Mouse (Mus musculus): ENCODE data around the gene Acin1. TPM values are rescaled to one million over a fixed set of nuclear protein-coding genes. Genes with fewer than 3 reads are reported as not detected.
A peak's percentile ranks its signal among the peaks of the same experiment; 100 is the strongest.

The Acin1 gene
- polyA plus RNA-seq, 1 experiment from 2014 or later: 111 TPM

GRCm38 (mm10) chr14:54695042-54695441 is 8.3 kb upstream of the Acin1 start:
- no peaks in the 10 kb centered on the region for H3K9me3 ChIP-seq
- H3K27ac ChIP-seq: no peak overlapping the region
- no peak overlapping the region for H3K4me2 ChIP-seq
- no peaks in the 10 kb centered on the region for H3K27me3 ChIP-seq (replicated peaks)
- peaks cover 11% of the 10 kb centered on the region; the same call in 1 of the 2 replicates for H3K36me3 ChIP-seq
- no peak for ATAC-seq (ENCODE audit: insufficient read depth, low FRiP score, low read depth)
- no peak overlapping the region for H3K9ac ChIP-seq
- 59% methylated on average over 6 of the region's 6 CpGs for WGBS
- no peak overlapping the region for H3K4me3 ChIP-seq (replicated peaks)
- H3K4me1 ChIP-seq: no peaks in the 10 kb centered on the region

- Histone ChIP-seq H3K27me3 (replicated peaks) (no peaks in the 10 kb centered on the region), H3K9me3 (no peaks in the 10 kb centered on the region), H3K36me3 (peaks cover 8% of the 10 kb centered on the region; the same call in 1 of the 2 replicates), H3K27ac (peak overlapping the region; percentile 98), H3K4me1 (0 out of 2 replicates have a peak, but pooled peaks cover 10% of the 10 kb centered on the region), H3K4me3 (replicated peaks) (peak overlapping the region; percentile 92), H3K4me2 (peak overlapping the region; percentile 57), H3K9ac (peak overlapping the region; percentile 81)
- ATAC-seq (ENCODE audit: insufficient read depth, low FRiP score, low read depth): no peak
- WGBS: 4% methylated on average over 8 of the region's 8 CpGs
These were observed 520 bp upstream of the Acin1 start for GRCm38 (mm10) chr14:54687251-54687650.

- Histone ChIP-seq H3K27me3 (replicated peaks) (no peaks in the 10 kb centered on the region), H3K4me3 (replicated peaks) (peak within 1 kb of the TSS; percentile 92), H3K9me3 (no peaks in the 10 kb centered on the region), H3K36me3 (peaks cover 9% of the 10 kb centered on the region; the same call in 1 of the 2 replicates), H3K9ac (peak within 1 kb of the TSS; percentile 99), H3K4me1 (0 out of 2 replicates have a peak, but pooled peaks cover 10% of the 10 kb centered on the region), H3K4me2 (peak within 1 kb of the TSS; percentile 68), H3K27ac (peak within 1 kb of the TSS; percentile 98)
- WGBS: under 1% methylated on average over 40 of the region's 41 CpGs
- peak; percentile 77 for ATAC-seq (ENCODE audit: insufficient read depth, low FRiP score, low read depth)
These were observed 639 bp downstream of the Acin1 start, which contains the start of gene 1700123O20Rik for GRCm38 (mm10) chr14:54686063-54686521. TSS of gene 1700123O20Rik (plus strand) at chr14:54686216.

GRCm38 (mm10) chr14:54685471-54685870 is 1.3 kb downstream of the Acin1 start:
- Histone ChIP-seq H3K4me2 (peak overlapping the region; percentile 68), H3K27ac (peak overlapping the region; percentile 98), H3K36me3 (peaks cover 11% of the 10 kb centered on the region; the same call in 1 of the 2 replicates), H3K9ac (peak overlapping the region; percentile 99), H3K27me3 (replicated peaks) (no peaks in the 10 kb centered on the region), H3K9me3 (no peaks in the 10 kb centered on the region), H3K4me3 (replicated peaks) (peak overlapping the region; percentile 92), H3K4me1 (0 out of 2 replicates have a peak, but pooled peaks cover 10% of the 10 kb centered on the region)
- 7% methylated on average over 8 of the region's 8 CpGs for WGBS
- no peak for ATAC-seq (ENCODE audit: insufficient read depth, low FRiP score, low read depth)

GRCm38 (mm10) chr14:54682396-54682795 is 4.3 kb downstream of the Acin1 start:
- 82% methylated on average over 3 of the region's 3 CpGs for WGBS
- Histone ChIP-seq H3K9ac (no peak overlapping the region), H3K27me3 (replicated peaks) (no peaks in the 10 kb centered on the region), H3K9me3 (no peaks in the 10 kb centered on the region), H3K4me3 (replicated peaks) (no peak overlapping the region), H3K36me3 (peaks cover 11% of the 10 kb centered on the region; the same call in 1 of the 2 replicates), H3K4me2 (no peak overlapping the region), H3K27ac (no peak overlapping the region), H3K4me1 (0 out of 2 replicates have a peak, but pooled peaks cover 5% of the 10 kb centered on the region)
- no peak for ATAC-seq (ENCODE audit: insufficient read depth, low FRiP score, low read depth)

- WGBS: 84% methylated on average over 16 of the region's 16 CpGs
These were observed 8.0 kb downstream of the Acin1 start for GRCm38 (mm10) chr14:54678657-54679304.

GRCm38 (mm10) chr14:54676290-54676689 is 10.4 kb downstream of the Acin1 start:
- Histone ChIP-seq H3K4me1 (no peaks in the 10 kb centered on the region), H3K9ac (no peak overlapping the region), H3K27me3 (replicated peaks) (no peaks in the 10 kb centered on the region), H3K9me3 (no peaks in the 10 kb centered on the region), H3K4me3 (replicated peaks) (no peak overlapping the region), H3K27ac (no peak overlapping the region), H3K4me2 (no peak overlapping the region), H3K36me3 (peaks cover 36% of the 10 kb centered on the region; the same call in 1 of the 2 replicates)
- 86% methylated on average over 5 of the region's 5 CpGs for WGBS
- ATAC-seq (ENCODE audit: insufficient read depth, low FRiP score, low read depth): no peak

More at GRCm38 (mm10) chr14:54678657-54679304, 8.0 kb downstream of the Acin1 start:
- Histone ChIP-seq H3K27ac (no peak overlapping the region), H3K4me3 (replicated peaks) (no peak overlapping the region), H3K4me2 (no peak overlapping the region), H3K27me3 (replicated peaks) (no peaks in the 10 kb centered on the region), H3K9ac (no peak overlapping the region), H3K9me3 (no peaks in the 10 kb centered on the region), H3K4me1 (no peaks in the 10 kb centered on the region), H3K36me3 (peaks cover 21% of the 10 kb centered on the region; the same call in 1 of the 2 replicates)
- no peak for ATAC-seq (ENCODE audit: insufficient read depth, low FRiP score, low read depth)

GRCm38 (mm10) chr14:54674317-54674716 is 12.4 kb downstream of the Acin1 start:
- no peaks in the 10 kb centered on the region for H3K9me3 ChIP-seq
- H3K9ac ChIP-seq: no peak overlapping the region
- no peak overlapping the region for H3K27ac ChIP-seq
- no peaks in the 10 kb centered on the region for H3K27me3 ChIP-seq (replicated peaks)
- H3K4me3 ChIP-seq (replicated peaks): no peak overlapping the region
- no peak overlapping the region for H3K4me2 ChIP-seq
- no peak for ATAC-seq (ENCODE audit: insufficient read depth, low FRiP score, low read depth)
- WGBS: 57% methylated on average over 2 of the region's 2 CpGs
- no peaks in the 10 kb centered on the region for H3K4me1 ChIP-seq
- peaks cover 38% of the 10 kb centered on the region; the same call in 1 of the 2 replicates for H3K36me3 ChIP-seq

- no peak overlapping the region for H3K9ac ChIP-seq
- H3K36me3 ChIP-seq: peaks cover 52% of the 10 kb centered on the region
- no peak for ATAC-seq (ENCODE audit: insufficient read depth, low FRiP score, low read depth)
- WGBS: 80% methylated on average over 4 of the region's 4 CpGs
- no peak overlapping the region for H3K4me2 ChIP-seq
- H3K4me1 ChIP-seq: no peaks in the 10 kb centered on the region
- no peaks in the 10 kb centered on the region for H3K27me3 ChIP-seq (replicated peaks)
- H3K27ac ChIP-seq: no peak overlapping the region
- H3K9me3 ChIP-seq: no peaks in the 10 kb centered on the region
- H3K4me3 ChIP-seq (replicated peaks): no peak overlapping the region
These were observed 17.4 kb downstream of the Acin1 start for GRCm38 (mm10) chr14:54669381-54669780.

- Histone ChIP-seq H3K4me1 (no peaks in the 10 kb centered on the region), H3K27ac (no peak overlapping the region), H3K9ac (no peak overlapping the region), H3K9me3 (no peaks in the 10 kb centered on the region), H3K4me3 (replicated peaks) (no peak overlapping the region), H3K27me3 (replicated peaks) (no peaks in the 10 kb centered on the region), H3K4me2 (no peak overlapping the region), H3K36me3 (peaks cover 70% of the 10 kb centered on the region)
- 90% methylated on average over 10 of the region's 10 CpGs for WGBS
- ATAC-seq (ENCODE audit: insufficient read depth, low FRiP score, low read depth): no peak
These were observed 22.1 kb downstream of the Acin1 start for GRCm38 (mm10) chr14:54664477-54665222.

- Histone ChIP-seq H3K36me3 (peaks cover 66% of the 10 kb centered on the region), H3K9me3 (no peaks in the 10 kb centered on the region), H3K27ac (no peak overlapping the region), H3K9ac (no peak overlapping the region), H3K4me1 (no peaks in the 10 kb centered on the region), H3K4me3 (replicated peaks) (no peak overlapping the region), H3K27me3 (replicated peaks) (no peaks in the 10 kb centered on the region), H3K4me2 (no peak overlapping the region)
- WGBS: 87% methylated on average over 2 of the region's 2 CpGs
- ATAC-seq (ENCODE audit: insufficient read depth, low FRiP score, low read depth): no peak
These were observed 26.7 kb downstream of the Acin1 start for GRCm38 (mm10) chr14:54660009-54660408.

GRCm38 (mm10) chr14:54653496-54653895 is 33.2 kb downstream of the Acin1 start:
- H3K36me3 ChIP-seq: peaks cover 42% of the 10 kb centered on the region
- ATAC-seq (ENCODE audit: insufficient read depth, low FRiP score, low read depth): peak; percentile 87
- under 1% methylated on average over 12 of the region's 12 CpGs for WGBS

More at GRCm38 (mm10) chr14:54653496-54653895, 33.2 kb downstream of the Acin1 start:
- peak overlapping the region; percentile 65 for H3K4me3 ChIP-seq (replicated peaks)
- H3K9me3 ChIP-seq: no peaks in the 10 kb centered on the region
- peak overlapping the region; percentile 60 for H3K4me2 ChIP-seq
- H3K9ac ChIP-seq: peak overlapping the region; percentile 52; the same call in 1 of the 2 replicates
- peak overlapping the region; percentile 80 for H3K27ac ChIP-seq
- H3K4me1 ChIP-seq: peaks cover 14% of the 10 kb centered on the region
- H3K27me3 ChIP-seq (replicated peaks): no peaks in the 10 kb centered on the region

All from stomach, embryonic 15.5 days (tissue).